Mouse (Mus musculus): Measurements from ENCODE around the gene Wars.

- TF ChIP-seq CTCF (IDR thresholded peaks at IDR 0.05; ENCODE audit: extremely low read depth, insufficient read length, insufficient replicate concordance, low read depth, low read length) = no peak
- no peak for TF ChIP-seq POLR2A (IDR thresholded peaks at IDR 0.05; ENCODE audit: low read depth, low read length)
These were observed 43.8 kb downstream of the Wars start for GRCm38 (mm10) chr12:108850129-108850528.

Data from small intestine, adult 2 months (tissue).